In genomic region chr2:164733259-164733658, GRCm38 (mm10) we compare ENCODE assay signal across 31 mouse cellular contexts. TPM values are rescaled to one million over a fixed set of nuclear protein-coding genes. Genes with fewer than 3 reads are reported as not detected.
"Had no signal": no experiment of that assay in that cellular context is flagged by ENCODE, and none has a peak within 500 bp of the region (broad histone marks: within the 10 kb centered on the region; RNA-seq: fewer than 3 reads in every experiment).

No protein-coding gene starts in this region.

- H3K9ac ChIP-seq: heart, embryonic 12.5 days; hindbrain, embryonic 12.5 days; hindbrain, embryonic 14.5 days; intestine, embryonic 15.5 days; kidney, embryonic 15.5 days; limb, embryonic 12.5 days had no signal

- DNase-seq: gastrocnemius, adult 2 months; gastrocnemius, postnatal 10 days; gastrocnemius, postnatal 25 days; heart, adult 18-20 months; heart, postnatal 10 days; heart, postnatal 4 days; kidney, adult 2 months; kidney, adult 9 months; kidney, postnatal 14 days; kidney, postnatal 36 days; layer of hippocampus, adult 9-11 months; layer of hippocampus, postnatal 36 days had no signal

- ATAC-seq: forebrain, embryonic 16.5 days; hindbrain, embryonic 16.5 days; inflammation-experienced regulatory T-cells, adult 6 months; intestine, embryonic 15.5 days; intestine, postnatal 0 days had no signal

- H3K4me1 ChIP-seq: heart, embryonic 10.5 days; heart, embryonic 12.5 days; hindbrain, embryonic 12.5 days; kidney, embryonic 15.5 days had no signal

- H3K4me3 ChIP-seq: gastrocnemius, adult 2 months; heart, embryonic 10.5 days; heart, embryonic 12.5 days; hindbrain, embryonic 10.5 days; hindbrain, embryonic 12.5 days; intestine, embryonic 15.5 days; kidney, embryonic 15.5 days; limb, embryonic 10.5 days; limb, embryonic 12.5 days had no signal

- H3K27me3 ChIP-seq: hindbrain, embryonic 12.5 days; intestine, embryonic 15.5 days; kidney, embryonic 15.5 days; limb, embryonic 12.5 days had no signal

- H3K4me2 ChIP-seq: heart, embryonic 12.5 days; hindbrain, embryonic 12.5 days; hindbrain, embryonic 14.5 days; intestine, embryonic 15.5 days; kidney, embryonic 15.5 days; limb, embryonic 12.5 days had no signal

- H3K27ac ChIP-seq: gastrocnemius, adult 2 months; heart, embryonic 10.5 days; hindbrain, embryonic 10.5 days; hindbrain, embryonic 12.5 days; hindbrain, embryonic 14.5 days; kidney, embryonic 15.5 days; kidney, postnatal 0 days; limb, embryonic 10.5 days; limb, embryonic 12.5 days had no signal

- H3K36me3 ChIP-seq: heart, embryonic 10.5 days; heart, embryonic 12.5 days; hindbrain, embryonic 10.5 days; hindbrain, embryonic 12.5 days; intestine, embryonic 15.5 days; kidney, embryonic 15.5 days; limb, embryonic 10.5 days; limb, embryonic 12.5 days had no signal

- H3K9me3 ChIP-seq: heart, embryonic 10.5 days; heart, embryonic 12.5 days; hindbrain, embryonic 10.5 days; hindbrain, embryonic 12.5 days; intestine, embryonic 15.5 days; kidney, embryonic 15.5 days; limb, embryonic 10.5 days; limb, embryonic 12.5 days had no signal

RNA-seq across cellular contexts. Expression of gene Wfdc3, which starts 12.5 kb away (rescaled TPM):
- polyA plus RNA-seq: inflammation-experienced regulatory T-cells, adult 6 months had no signal

RNA-seq across cellular contexts. Expression of gene Spint5, which starts 18.2 kb away (rescaled TPM):
- polyA plus RNA-seq: forebrain, embryonic 16.5 days; frontal cortex, adult 2 months; heart, embryonic 10.5 days; heart, embryonic 12.5 days; heart, embryonic 14.5 days; heart, embryonic 16.5 days; hindbrain, embryonic 10.5 days; hindbrain, embryonic 12.5 days; hindbrain, embryonic 14.5 days; hindbrain, embryonic 16.5 days; inflammation-experienced regulatory T-cells, adult 6 months; intestine, embryonic 15.5 days; intestine, postnatal 0 days; kidney, adult 2 months; kidney, embryonic 15.5 days; kidney, postnatal 0 days; large intestine, adult 2 months; limb, embryonic 10.5 days; limb, embryonic 12.5 days; limb, embryonic 14.5 days had no signal

RNA-seq across cellular contexts. Expression of gene Spint4, which starts 35.0 kb away (rescaled TPM):
- polyA plus RNA-seq: forebrain, embryonic 16.5 days; frontal cortex, adult 2 months; heart, embryonic 10.5 days; heart, embryonic 12.5 days; heart, embryonic 14.5 days; heart, embryonic 16.5 days; hindbrain, embryonic 10.5 days; hindbrain, embryonic 12.5 days; hindbrain, embryonic 14.5 days; hindbrain, embryonic 16.5 days; inflammation-experienced regulatory T-cells, adult 6 months; intestine, embryonic 15.5 days; intestine, postnatal 0 days; kidney, adult 2 months; large intestine, adult 2 months; limb, embryonic 10.5 days; limb, embryonic 12.5 days; limb, embryonic 14.5 days had no signal
